Mouse (Mus musculus): ENCODE results near the gene Rps2.
"Not testable (repeated sequence)": the region's sequence is repeated elsewhere in the genome, so short reads cannot be mapped to it uniquely, and the experiment has no call there.

The Rps2 gene

GRCm38 (mm10) chr17:24717943-24718342 is at the start of gene Rps2, which contains the start of gene Rnf151:
TSS of gene Rps2 (plus strand) at chr17:24718116.
TSS of gene Rnf151 (minus strand) at chr17:24718063.
- no peak for DNase-seq (ENCODE audit: low read depth, low spot score)

- not testable (repeated sequence) for DNase-seq (ENCODE audit: low read depth, low spot score)
These were observed 48.7 kb upstream of the Rps2 start for GRCm38 (mm10) chr17:24669214-24669544.

- DNase-seq (ENCODE audit: low read depth, low spot score) = peak; percentile 91
These were observed 48.2 kb upstream of the Rps2 start, which contains the start of gene Zfp598 for GRCm38 (mm10) chr17:24669545-24670245. TSS of gene Zfp598 (plus strand) at chr17:24669687.

GRCm38 (mm10) chr17:24670246-24670844 is 47.6 kb upstream of the Rps2 start:
- no peak for DNase-seq (ENCODE audit: low read depth, low spot score)

- no peak for DNase-seq (ENCODE audit: low read depth, low spot score)
These were observed 46.6 kb upstream of the Rps2 start for GRCm38 (mm10) chr17:24671346-24671745.

GRCm38 (mm10) chr17:24672141-24672540 is 45.8 kb upstream of the Rps2 start:
- no peak for DNase-seq (ENCODE audit: low read depth, low spot score)

GRCm38 (mm10) chr17:24674277-24674676 is 43.6 kb upstream of the Rps2 start:
- DNase-seq (ENCODE audit: low read depth, low spot score) = no peak

GRCm38 (mm10) chr17:24676187-24676586 is 41.7 kb upstream of the Rps2 start:
- no peak for DNase-seq (ENCODE audit: low read depth, low spot score)

GRCm38 (mm10) chr17:24676877-24677276 is 41.0 kb upstream of the Rps2 start:
- no peak for DNase-seq (ENCODE audit: low read depth, low spot score)

- DNase-seq (ENCODE audit: low read depth, low spot score) = no peak
These were observed 40.3 kb upstream of the Rps2 start for GRCm38 (mm10) chr17:24677500-24678080.

GRCm38 (mm10) chr17:24686514-24686913 is 31.4 kb upstream of the Rps2 start:
- no peak for DNase-seq (ENCODE audit: low read depth, low spot score)

- no peak for DNase-seq (ENCODE audit: low read depth, low spot score)
These were observed 30.7 kb upstream of the Rps2 start for GRCm38 (mm10) chr17:24687146-24687595.

GRCm38 (mm10) chr17:24687599-24687998 is 30.3 kb upstream of the Rps2 start:
- DNase-seq (ENCODE audit: low read depth, low spot score) = no peak

- DNase-seq (ENCODE audit: low read depth, low spot score) = no peak
These were observed 28.4 kb upstream of the Rps2 start, which contains the start of gene Syngr3 for GRCm38 (mm10) chr17:24689251-24690081. TSS of gene Syngr3 (minus strand) at chr17:24689955.

GRCm38 (mm10) chr17:24692385-24692784 is 25.5 kb upstream of the Rps2 start:
- no peak for DNase-seq (ENCODE audit: low read depth, low spot score)

GRCm38 (mm10) chr17:24695326-24696010 is 22.4 kb upstream of the Rps2 start:
- no peak for DNase-seq (ENCODE audit: low read depth, low spot score)

GRCm38 (mm10) chr17:24696011-24696697 is 21.8 kb upstream of the Rps2 start, which contains the start of the genes Gfer and Noxo1:
TSS of gene Gfer (minus strand) at chr17:24696156.
TSS of gene Noxo1 (plus strand) at chr17:24696234.
- DNase-seq (ENCODE audit: low read depth, low spot score) = peak; percentile 79

- DNase-seq (ENCODE audit: low read depth, low spot score) = no peak
These were observed 19.9 kb upstream of the Rps2 start for GRCm38 (mm10) chr17:24697985-24698384.

GRCm38 (mm10) chr17:24698715-24699114 is 19.2 kb upstream of the Rps2 start:
- no peak for DNase-seq (ENCODE audit: low read depth, low spot score)

- DNase-seq (ENCODE audit: low read depth, low spot score) = no peak
These were observed 18.4 kb upstream of the Rps2 start for GRCm38 (mm10) chr17:24699473-24699872.

GRCm38 (mm10) chr17:24701251-24701650 is 16.7 kb upstream of the Rps2 start:
- no peak for DNase-seq (ENCODE audit: low read depth, low spot score)

Data from skeletal muscle tissue, adult 2 months (tissue).